Mouse (Mus musculus): ENCODE measurements at regions not wholly inside any gene's neighbourhood (a gene's known extent, or its start where the extent isn't known, plus 50 kb on each side); places are given as distances from the start of the nearest gene placed in this dataset.

GRCm38 (mm10) chr3:129471332-129471731 is 60.8 kb upstream of the Elovl6 start:
- H3K27me3 ChIP-seq = no peaks in the 10 kb centered on the region
- no peaks in the 10 kb centered on the region for H3K9me3 ChIP-seq
- H3K27ac ChIP-seq = no peak overlapping the region
- no peaks in the 10 kb centered on the region for H3K36me3 ChIP-seq
- H3K9ac ChIP-seq = no peak overlapping the region
- no peaks in the 10 kb centered on the region for H3K4me1 ChIP-seq
- ATAC-seq (ENCODE audit: borderline replicate concordance, extremely low read depth, low FRiP score, low TSS enrichment) = no peak
- no peak overlapping the region for H3K4me3 ChIP-seq
- no peak overlapping the region for H3K4me2 ChIP-seq
- WGBS = 28% methylated on average over 1 of the region's 1 CpGs

- Histone ChIP-seq H3K27me3 (no peaks in the 10 kb centered on the region), H3K4me2 (no peak overlapping the region), H3K36me3 (no peaks in the 10 kb centered on the region), H3K4me3 (no peak overlapping the region), H3K9me3 (no peaks in the 10 kb centered on the region), H3K9ac (no peak overlapping the region), H3K4me1 (no peaks in the 10 kb centered on the region), H3K27ac (no peak overlapping the region)
- ATAC-seq (ENCODE audit: borderline replicate concordance, extremely low read depth, low FRiP score, low TSS enrichment) = no peak
- 72% methylated on average over 10 of the region's 10 CpGs for WGBS
Observed at GRCm38 (mm10) chr3:129472008-129472407, 60.1 kb upstream of the Elovl6 start.

- ATAC-seq (ENCODE audit: borderline replicate concordance, extremely low read depth, low FRiP score, low TSS enrichment) = no peak
- Histone ChIP-seq H3K4me3 (no peak overlapping the region), H3K4me2 (no peak overlapping the region), H3K27me3 (no peaks in the 10 kb centered on the region), H3K27ac (no peak overlapping the region), H3K4me1 (no peaks in the 10 kb centered on the region), H3K9ac (no peak overlapping the region), H3K36me3 (no peaks in the 10 kb centered on the region), H3K9me3 (no peaks in the 10 kb centered on the region)
- 90% methylated on average over 7 of the region's 7 CpGs for WGBS
Observed at GRCm38 (mm10) chr3:129474451-129474850, 57.7 kb upstream of the Elovl6 start.

GRCm38 (mm10) chr3:129476250-129476649 is 55.9 kb upstream of the Elovl6 start:
- H3K36me3 ChIP-seq = no peaks in the 10 kb centered on the region
- no peak overlapping the region for H3K27ac ChIP-seq
- H3K9ac ChIP-seq = no peak overlapping the region
- no peaks in the 10 kb centered on the region for H3K4me1 ChIP-seq
- no peaks in the 10 kb centered on the region for H3K27me3 ChIP-seq
- ATAC-seq (ENCODE audit: borderline replicate concordance, extremely low read depth, low FRiP score, low TSS enrichment) = no peak
- H3K4me2 ChIP-seq = no peak overlapping the region
- no peak overlapping the region for H3K4me3 ChIP-seq
- WGBS = 90% methylated on average over 4 of the region's 4 CpGs
- no peaks in the 10 kb centered on the region for H3K9me3 ChIP-seq

GRCm38 (mm10) chr3:129478093-129478492 is 54.1 kb upstream of the Elovl6 start:
- Histone ChIP-seq H3K27ac (no peak overlapping the region), H3K4me3 (no peak overlapping the region), H3K27me3 (no peaks in the 10 kb centered on the region), H3K9ac (no peak overlapping the region), H3K9me3 (no peaks in the 10 kb centered on the region), H3K36me3 (no peaks in the 10 kb centered on the region), H3K4me1 (no peaks in the 10 kb centered on the region), H3K4me2 (no peak overlapping the region)
- no peak for ATAC-seq (ENCODE audit: borderline replicate concordance, extremely low read depth, low FRiP score, low TSS enrichment)
- WGBS = 78% methylated on average over 7 of the region's 7 CpGs

- H3K9ac ChIP-seq = no peak overlapping the region
- no peaks in the 10 kb centered on the region for H3K9me3 ChIP-seq
- H3K27ac ChIP-seq = no peak overlapping the region
- H3K27me3 ChIP-seq = no peaks in the 10 kb centered on the region
- no peak overlapping the region for H3K4me2 ChIP-seq
- WGBS = 92% methylated on average over 3 of the region's 3 CpGs
- no peak overlapping the region for H3K4me3 ChIP-seq
- ATAC-seq (ENCODE audit: borderline replicate concordance, extremely low read depth, low FRiP score, low TSS enrichment) = no peak
- no peaks in the 10 kb centered on the region for H3K36me3 ChIP-seq
- no peaks in the 10 kb centered on the region for H3K4me1 ChIP-seq
Observed at GRCm38 (mm10) chr3:129481293-129481692, 50.9 kb upstream of the Elovl6 start.
